Mouse (Mus musculus): ENCODE measurements at regions not wholly inside any gene's neighbourhood (a gene's known extent, or its start where the extent isn't known, plus 50 kb on each side); places are given as distances from the start of the nearest gene placed in this dataset.
"Not testable (repeated sequence)": the region's sequence is repeated elsewhere in the genome, so short reads cannot be mapped to it uniquely, and the experiment has no call there.

GRCm38 (mm10) chr17:83063848-83064247 lies 151.2 kb upstream of the Pkdcc start:
- Histone ChIP-seq H3K36me3 (ENCODE audit: control insufficient read depth, insufficient read depth) (no peaks in the 10 kb centered on the region), H3K79me3 (ENCODE audit: low read depth) (no peaks in the 10 kb centered on the region), H3K27me3 (ENCODE audit: control insufficient read depth, insufficient read depth, insufficient read length) (no peaks in the 10 kb centered on the region), H3K79me2 (ENCODE audit: control insufficient read depth, insufficient read depth) (no peaks in the 10 kb centered on the region), H3K4me3 (ENCODE audit: insufficient read depth, poor library complexity, severe bottlenecking) (no peak overlapping the region), H3ac (ENCODE audit: control insufficient read depth, insufficient read length, low read depth) (no peak overlapping the region)
- no peak for TF ChIP-seq FOSL1 (IDR thresholded peaks at IDR 0.05; ENCODE audit: insufficient read depth, low read length, poor library complexity, severe bottlenecking)
- TF ChIP-seq MYOD1 (IDR thresholded peaks at IDR 0.05; ENCODE audit: control insufficient read depth, insufficient read length, low read depth): no peak
- no peak for TF ChIP-seq MAX (IDR thresholded peaks at IDR 0.05)
- TF ChIP-seq CEBPB (IDR thresholded peaks at IDR 0.05; ENCODE audit: low read depth): no peak
- no peak for TF ChIP-seq MYOG (IDR thresholded peaks at IDR 0.05; ENCODE audit: control insufficient read depth, extremely low read depth, insufficient read length)
- no peak for TF ChIP-seq USF1 (IDR thresholded peaks at IDR 0.05; ENCODE audit: low read depth)
- no peak for TF ChIP-seq CTCF (IDR thresholded peaks at IDR 0.05; ENCODE audit: control insufficient read depth, insufficient read depth, insufficient read length)

GRCm38 (mm10) chr17:83064376-83064775 lies 150.7 kb upstream of the Pkdcc start:
- H3ac ChIP-seq (ENCODE audit: control insufficient read depth, insufficient read length, low read depth); H3K79me2 ChIP-seq (ENCODE audit: control insufficient read depth, insufficient read depth); H3K36me3 ChIP-seq (ENCODE audit: control insufficient read depth, insufficient read depth); H3K27me3 ChIP-seq (ENCODE audit: control insufficient read depth, insufficient read depth, insufficient read length); H3K79me3 ChIP-seq (ENCODE audit: low read depth); H3K4me3 ChIP-seq (ENCODE audit: insufficient read depth, poor library complexity, severe bottlenecking): not testable (repeated sequence)

GRCm38 (mm10) chr17:83069246-83069645 lies 145.8 kb upstream of the Pkdcc start:
- Histone ChIP-seq H3K36me3 (ENCODE audit: control insufficient read depth, insufficient read depth) (no peaks in the 10 kb centered on the region), H3K79me3 (ENCODE audit: low read depth) (no peaks in the 10 kb centered on the region), H3K27me3 (ENCODE audit: control insufficient read depth, insufficient read depth, insufficient read length) (no peaks in the 10 kb centered on the region), H3K79me2 (ENCODE audit: control insufficient read depth, insufficient read depth) (no peaks in the 10 kb centered on the region), H3ac (ENCODE audit: control insufficient read depth, insufficient read length, low read depth) (no peak overlapping the region), H3K4me3 (ENCODE audit: insufficient read depth, poor library complexity, severe bottlenecking) (no peak overlapping the region)
- no peak for TF ChIP-seq CEBPB (IDR thresholded peaks at IDR 0.05; ENCODE audit: low read depth)
- TF ChIP-seq CTCF (IDR thresholded peaks at IDR 0.05; ENCODE audit: control insufficient read depth, insufficient read depth, insufficient read length): no peak
- TF ChIP-seq MYOG (IDR thresholded peaks at IDR 0.05; ENCODE audit: control insufficient read depth, extremely low read depth, insufficient read length): no peak

- Histone ChIP-seq H3K4me3 (ENCODE audit: insufficient read depth, poor library complexity, severe bottlenecking) (no peak overlapping the region), H3K27me3 (ENCODE audit: control insufficient read depth, insufficient read depth, insufficient read length) (no peaks in the 10 kb centered on the region), H3K36me3 (ENCODE audit: control insufficient read depth, insufficient read depth) (no peaks in the 10 kb centered on the region), H3K79me3 (ENCODE audit: low read depth) (no peaks in the 10 kb centered on the region), H3K79me2 (ENCODE audit: control insufficient read depth, insufficient read depth) (no peaks in the 10 kb centered on the region), H3ac (ENCODE audit: control insufficient read depth, insufficient read length, low read depth) (no peak overlapping the region)
- TF ChIP-seq MYOG (IDR thresholded peaks at IDR 0.05; ENCODE audit: control insufficient read depth, extremely low read depth, insufficient read length) (no peak), USF1 (IDR thresholded peaks at IDR 0.05; ENCODE audit: low read depth) (no peak), CEBPB (IDR thresholded peaks at IDR 0.05; ENCODE audit: low read depth) (no peak), MYOD1 (IDR thresholded peaks at IDR 0.05; ENCODE audit: control insufficient read depth, insufficient read length, low read depth) (no peak), MAX (IDR thresholded peaks at IDR 0.05) (no peak), CTCF (IDR thresholded peaks at IDR 0.05; ENCODE audit: control insufficient read depth, insufficient read depth, insufficient read length) (no peak), FOSL1 (IDR thresholded peaks at IDR 0.05; ENCODE audit: insufficient read depth, low read length, poor library complexity, severe bottlenecking) (no peak)
Measured at GRCm38 (mm10) chr17:83071746-83072145, 143.3 kb upstream of the Pkdcc start.

- TF ChIP-seq MAX (IDR thresholded peaks at IDR 0.05) (no peak), USF1 (IDR thresholded peaks at IDR 0.05; ENCODE audit: low read depth) (no peak), MYOD1 (IDR thresholded peaks at IDR 0.05; ENCODE audit: control insufficient read depth, insufficient read length, low read depth) (no peak), FOSL1 (IDR thresholded peaks at IDR 0.05; ENCODE audit: insufficient read depth, low read length, poor library complexity, severe bottlenecking) (no peak), CEBPB (IDR thresholded peaks at IDR 0.05; ENCODE audit: low read depth) (no peak), MYOG (IDR thresholded peaks at IDR 0.05; ENCODE audit: control insufficient read depth, extremely low read depth, insufficient read length) (no peak), CTCF (IDR thresholded peaks at IDR 0.05; ENCODE audit: control insufficient read depth, insufficient read depth, insufficient read length) (no peak)
- no peaks in the 10 kb centered on the region for H3K79me3 ChIP-seq (ENCODE audit: low read depth)
- no peaks in the 10 kb centered on the region for H3K27me3 ChIP-seq (ENCODE audit: control insufficient read depth, insufficient read depth, insufficient read length)
- H3K36me3 ChIP-seq (ENCODE audit: control insufficient read depth, insufficient read depth): no peaks in the 10 kb centered on the region
- no peak overlapping the region for H3K4me3 ChIP-seq (ENCODE audit: insufficient read depth, poor library complexity, severe bottlenecking)
- no peaks in the 10 kb centered on the region for H3K79me2 ChIP-seq (ENCODE audit: control insufficient read depth, insufficient read depth)
- no peak overlapping the region for H3ac ChIP-seq (ENCODE audit: control insufficient read depth, insufficient read length, low read depth)
Measured at GRCm38 (mm10) chr17:83072175-83072574, 142.9 kb upstream of the Pkdcc start.

- Histone ChIP-seq H3K79me3 (ENCODE audit: low read depth) (no peaks in the 10 kb centered on the region), H3K79me2 (ENCODE audit: control insufficient read depth, insufficient read depth) (no peaks in the 10 kb centered on the region), H3K4me3 (ENCODE audit: insufficient read depth, poor library complexity, severe bottlenecking) (no peak overlapping the region), H3K36me3 (ENCODE audit: control insufficient read depth, insufficient read depth) (no peaks in the 10 kb centered on the region), H3K27me3 (ENCODE audit: control insufficient read depth, insufficient read depth, insufficient read length) (no peaks in the 10 kb centered on the region), H3ac (ENCODE audit: control insufficient read depth, insufficient read length, low read depth) (no peak overlapping the region)
- TF ChIP-seq MYOD1 (IDR thresholded peaks at IDR 0.05; ENCODE audit: control insufficient read depth, insufficient read length, low read depth) (no peak), CEBPB (IDR thresholded peaks at IDR 0.05; ENCODE audit: low read depth) (no peak), USF1 (IDR thresholded peaks at IDR 0.05; ENCODE audit: low read depth) (no peak), CTCF (IDR thresholded peaks at IDR 0.05; ENCODE audit: control insufficient read depth, insufficient read depth, insufficient read length) (no peak), MYOG (IDR thresholded peaks at IDR 0.05; ENCODE audit: control insufficient read depth, extremely low read depth, insufficient read length) (no peak), FOSL1 (IDR thresholded peaks at IDR 0.05; ENCODE audit: insufficient read depth, low read length, poor library complexity, severe bottlenecking) (no peak)
Measured at GRCm38 (mm10) chr17:83074893-83075292, 140.2 kb upstream of the Pkdcc start.
